In the genomic region with DNA sequence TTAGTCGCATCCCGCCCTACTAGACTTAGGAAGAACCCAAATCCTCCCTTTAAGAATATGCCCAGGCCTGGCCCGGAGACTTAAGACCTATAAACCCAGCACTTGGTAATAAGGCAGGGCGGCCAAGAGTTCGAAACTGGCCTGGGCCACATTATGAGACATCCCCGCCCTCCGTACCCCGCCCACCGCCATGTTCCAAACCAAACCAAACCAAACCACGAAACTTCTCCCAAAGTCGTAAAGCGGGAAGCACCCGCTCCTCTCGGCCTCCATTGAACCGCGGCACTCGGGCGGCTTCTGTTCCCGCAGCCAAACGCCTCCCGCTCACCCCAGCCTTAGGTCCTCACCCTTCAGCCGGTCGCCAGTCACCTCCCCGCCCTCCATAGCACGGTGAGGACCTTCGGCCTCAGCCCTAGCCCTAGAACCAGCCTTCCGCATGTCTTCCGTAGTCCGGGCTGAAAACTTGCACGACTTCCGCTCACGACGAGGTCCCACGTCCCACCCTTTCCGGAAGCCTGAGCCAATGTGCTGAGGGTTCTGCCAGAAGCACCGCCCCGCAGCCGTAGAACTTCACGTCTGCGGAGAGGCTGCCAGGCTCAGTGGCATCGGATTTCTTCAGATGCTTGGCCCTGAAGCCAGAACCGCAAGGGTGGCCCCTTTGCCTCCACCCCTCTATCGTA, we compare ENCODE assay signal across 8 mouse cellular contexts. TPM values are rescaled to one million over a fixed set of nuclear protein-coding genes. Genes with fewer than 3 reads are reported as not detected.
A peak's percentile ranks its signal among the peaks of the same experiment; 100 is the strongest.
DNase-seq lines count a peak whose midpoint lies in the region; ATAC-seq and TF ChIP-seq lines count a peak whose summit lies in the region.

Rrp36 (minus strand) TSS at position 503 of the 680 bp plus-strand sequence.

- TF ChIP-seq CTCF in lung, postnatal 0 days (IDR thresholded peaks at IDR 0.05), result no peak

- no peak for TF ChIP-seq EP300 in lung, postnatal 0 days (IDR thresholded peaks at IDR 0.05)

- no peaks in the 10 kb centered on the region for H3K9me3 ChIP-seq in hindbrain, embryonic 10.5 days
- H3K9me3 ChIP-seq in lung, postnatal 0 days (ENCODE audit: low read length), result no peaks in the 10 kb centered on the region

- peaks cover 41% of the 10 kb centered on the region for H3K4me1 ChIP-seq in hindbrain, embryonic 10.5 days (replicated peaks)
- H3K4me1 ChIP-seq in lung, postnatal 0 days (ENCODE audit: insufficient read depth, low read depth, low read length), result peaks cover 9% of the 10 kb centered on the region; the same call in 1 of the 2 replicates

- WGBS in hindbrain, embryonic 10.5 days, result under 1% methylated on average over 43 of the region's 43 CpGs
- 3% methylated on average over 42 of the region's 43 CpGs for WGBS in lung, postnatal 0 days

- H3K9ac ChIP-seq in lung, postnatal 0 days (replicated peaks; ENCODE audit: low read depth), result peak within 1 kb of the TSS; percentile 62

- H3K4me3 ChIP-seq in hindbrain, embryonic 10.5 days, result peak within 1 kb of the TSS; percentile 91
- peak within 1 kb of the TSS; percentile 59 for H3K4me3 ChIP-seq in lung, postnatal 0 days (ENCODE audit: low read depth, low read length)

- peak; percentile 95 for DNase-seq in MN1 (ENCODE audit: low spot score)
- peak; percentile 82 for DNase-seq in cerebellum, adult 9-10 months
- DNase-seq in hindbrain, embryonic 10.5 days (ENCODE audit: low spot score), result peak; percentile 93
- DNase-seq in layer of hippocampus, adult 9-11 months, result peak; percentile 90
- peak; percentile 97 for DNase-seq in lung, postnatal 0 days (ENCODE audit: low spot score)
- DNase-seq in ovary, postnatal 14 days (ENCODE audit: low spot score), result peak; percentile 84
- DNase-seq in thymus, postnatal 14 days, result peak; percentile 89

- peak; percentile 97 for ATAC-seq in frontal cortex, adult (ENCODE audit: low TSS enrichment)
- peak; percentile 96 for ATAC-seq in lung, postnatal 0 days

- peak within 1 kb of the TSS; percentile 85 for H3K27ac ChIP-seq in hindbrain, embryonic 10.5 days
- peak within 1 kb of the TSS; percentile 81 for H3K27ac ChIP-seq in lung, postnatal 0 days (ENCODE audit: low read length)

- H3K4me2 ChIP-seq in lung, postnatal 0 days (replicated peaks; ENCODE audit: low read depth, low read length), result peak within 1 kb of the TSS; percentile 73

- H3K27me3 ChIP-seq in hindbrain, embryonic 10.5 days (ENCODE audit: insufficient read depth, poor library complexity, severe bottlenecking), result no peaks in the 10 kb centered on the region
- H3K27me3 ChIP-seq in lung, postnatal 0 days (replicated peaks; ENCODE audit: insufficient read depth, low read length), result no peaks in the 10 kb centered on the region

- peaks cover 78% of the 10 kb centered on the region for H3K36me3 ChIP-seq in hindbrain, embryonic 10.5 days
- H3K36me3 ChIP-seq in lung, postnatal 0 days (ENCODE audit: insufficient read depth, low read length), result peaks cover 22% of the 10 kb centered on the region; the same call in 1 of the 2 replicates

RNA-seq across cellular contexts. Expression of gene Rrp36, which starts in this region (rescaled TPM):
- polyA plus RNA-seq in hindbrain, embryonic 10.5 days (2016; fragmentation: Nextera tagmentation; extraction: Ambion mirVana), result 65.7 and 67.5 TPM in 2 replicates
- 35.2 and 38.5 TPM in 2 replicates for polyA plus RNA-seq in lung, postnatal 0 days (2015; fragmentation: Nextera tagmentation; extraction: Ambion mirVana)

Comparison
In these comparisons a context has a peak if more than half of its experiments do, and no peak if none do; other contexts are left out.
1. Peak in every context shown above with its lines: DNase-seq, ATAC-seq, H3K4me3 ChIP-seq and H3K27ac ChIP-seq.